Mouse (Mus musculus): ENCODE data around the gene Polr2e. TPM values are rescaled to one million over a fixed set of nuclear protein-coding genes. Genes with fewer than 3 reads are reported as not detected.

Polr2e gene
- total RNA-seq, 2 experiments from 2014 or later: 42.0 to 50.9 TPM

DNA sequence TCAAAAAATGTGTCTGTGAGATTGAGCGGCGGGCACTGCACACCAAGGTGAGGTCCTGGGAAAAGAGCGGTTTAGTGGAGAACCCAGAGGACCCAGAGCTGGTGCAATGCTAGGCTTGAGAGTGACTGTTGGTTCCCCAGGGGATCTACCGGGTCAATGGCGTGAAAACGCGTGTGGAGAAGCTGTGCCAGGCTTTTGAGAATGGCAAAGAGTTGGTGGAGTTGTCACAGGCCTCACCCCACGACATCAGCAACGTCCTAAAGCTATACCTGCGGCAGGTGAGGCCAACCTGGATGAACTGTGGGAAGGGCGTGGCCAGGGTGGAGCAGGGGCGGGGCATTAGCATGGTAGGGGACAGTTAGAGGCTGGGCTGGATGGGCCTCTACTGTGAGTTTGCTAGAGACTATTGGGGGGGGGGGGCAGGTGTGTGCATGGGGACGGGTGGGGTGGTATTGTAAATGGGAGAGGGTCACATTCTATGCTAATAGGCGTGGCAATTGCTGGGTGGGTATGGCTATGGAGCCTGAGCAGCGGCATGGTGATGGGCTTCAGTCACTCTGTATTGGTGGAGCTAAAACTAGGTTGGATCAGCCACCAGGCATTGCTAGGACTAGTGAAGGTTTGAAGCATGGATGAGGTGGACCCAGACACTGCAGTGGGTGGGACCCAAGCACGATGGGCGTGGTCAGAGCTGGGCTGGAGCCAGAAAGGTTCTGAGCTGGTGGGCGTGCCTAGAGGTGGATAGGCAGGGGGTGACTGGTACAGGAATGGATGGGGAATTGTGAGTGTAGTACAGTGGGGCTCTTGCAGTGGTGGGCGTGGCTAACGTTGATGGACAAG is 11.7 kb downstream of the Polr2e start:
- intact Hi-C loops (cut with DNase I): no loop called here
- no peak overlapping the region for H3K4me3 ChIP-seq
- TF ChIP-seq CTCF (IDR thresholded peaks at IDR 0.05): no peak
- no peak overlapping the region for H3K27ac ChIP-seq
- DNase-seq: no peak

DNA sequence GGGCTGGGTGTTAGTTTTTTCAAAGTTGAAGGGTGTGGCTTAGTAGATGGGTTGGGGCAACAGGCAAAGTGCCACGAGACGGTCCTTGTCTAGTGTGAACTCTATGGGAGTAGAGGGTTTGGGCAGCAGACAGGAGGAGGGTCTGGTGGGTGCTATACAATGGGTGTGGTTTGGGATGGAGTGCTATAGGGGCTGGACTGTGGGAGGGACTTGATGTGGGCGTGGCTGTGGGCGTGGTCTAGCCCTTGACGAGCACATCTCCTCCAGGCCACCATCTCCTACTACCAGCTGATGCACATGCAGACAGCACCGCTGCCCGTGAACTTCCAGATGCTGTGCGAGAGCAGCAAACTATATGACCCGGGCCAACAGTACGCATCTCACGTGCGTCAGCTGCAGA is 13.7 kb downstream of the Polr2e start:
- Histone ChIP-seq H3K27ac (no peak overlapping the region), H3K4me3 (no peak overlapping the region)
- no peak for TF ChIP-seq CTCF (IDR thresholded peaks at IDR 0.05)
- no peak for DNase-seq
- intact Hi-C loops (cut with DNase I): no loop called here

DNA sequence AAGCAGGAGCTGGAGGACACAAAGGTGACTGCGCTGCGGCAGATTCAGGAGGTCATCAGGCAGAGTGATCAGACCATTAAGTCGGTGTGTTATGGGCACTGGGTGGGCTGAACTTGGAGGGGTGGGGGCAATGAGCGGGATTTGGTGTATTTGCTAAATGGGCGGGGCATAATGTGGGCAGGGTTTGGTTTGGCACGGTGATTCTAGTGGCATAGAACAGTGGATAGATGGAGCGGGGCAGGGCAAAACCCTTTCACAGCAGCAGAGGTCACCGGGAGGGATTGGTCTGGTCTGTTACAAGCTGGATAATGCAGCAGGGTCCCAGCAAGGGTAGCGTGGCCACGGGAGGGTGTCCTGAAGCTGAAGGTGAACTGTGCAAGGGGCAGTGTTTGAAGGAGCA is 14.1 kb downstream of the Polr2e start:
- Histone ChIP-seq H3K27ac (no peak overlapping the region), H3K4me3 (no peak overlapping the region)
- intact Hi-C loops (cut with DNase I): no loop called here
- DNase-seq: no peak
- TF ChIP-seq CTCF (IDR thresholded peaks at IDR 0.05): no peak

DNA sequence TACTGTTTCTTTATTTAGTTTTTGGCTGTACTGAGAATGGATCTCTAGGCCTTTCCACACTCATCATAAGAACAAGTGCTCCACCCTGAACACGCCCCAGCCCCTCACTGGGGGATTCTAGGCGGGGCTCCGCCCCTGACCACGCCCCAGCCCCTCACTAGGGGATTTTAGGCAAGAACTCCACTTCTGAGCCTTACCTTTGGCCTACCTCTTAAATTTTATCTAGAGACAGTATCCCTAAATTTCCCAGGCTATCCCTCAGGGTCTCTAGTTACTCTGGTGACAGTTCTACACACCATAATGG is 14.6 kb downstream of the Polr2e start:
- Histone ChIP-seq H3K27ac (peak overlapping the region; percentile 51; the same call in 1 of the 2 replicates), H3K4me3 (no peak overlapping the region)
- no peak for DNase-seq
- intact Hi-C loops (cut with DNase I): no loop called here
- TF ChIP-seq CTCF (IDR thresholded peaks at IDR 0.05): no peak

DNA sequence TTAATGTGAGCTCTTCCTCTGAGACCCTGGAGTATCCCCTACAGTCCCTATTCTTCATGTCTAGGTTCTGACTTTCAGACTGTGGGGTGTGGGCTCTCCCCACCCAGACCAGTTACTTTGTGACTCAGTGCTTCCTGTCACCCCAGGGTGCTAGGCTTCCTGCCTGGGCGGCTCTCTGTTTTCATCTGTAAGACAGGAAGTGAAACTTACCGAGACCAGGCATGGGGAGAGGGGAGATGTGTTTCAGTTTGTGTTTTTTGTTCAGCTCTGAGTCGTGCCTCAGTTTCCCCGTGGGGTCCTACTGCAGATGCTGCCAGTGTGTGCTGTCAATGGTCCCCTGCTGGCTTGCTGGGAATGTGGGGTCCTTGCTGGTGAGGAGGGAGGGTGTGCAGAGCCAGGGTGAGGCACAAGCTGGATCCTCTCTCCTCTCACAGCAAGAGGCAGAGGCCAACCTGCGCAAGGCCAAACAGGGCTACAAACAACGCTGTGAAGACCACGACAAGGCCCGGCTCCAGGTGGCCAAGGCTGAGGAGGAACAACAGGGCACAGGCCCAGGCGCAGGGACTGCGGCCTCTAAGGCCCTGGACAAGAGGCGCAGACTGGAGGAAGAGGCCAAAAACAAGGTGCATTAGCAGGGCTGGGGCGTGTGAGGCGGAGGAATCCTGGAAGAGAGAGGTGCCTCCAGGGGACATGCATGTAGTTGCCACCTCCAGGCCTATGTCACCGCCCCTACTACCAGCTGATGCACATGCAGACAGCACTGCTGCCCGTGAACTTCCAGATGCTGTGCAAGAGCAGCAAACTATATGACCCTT is 15.2 kb downstream of the Polr2e start:
- Histone ChIP-seq H3K27ac (peak overlapping the region; percentile 51), H3K4me3 (no peak overlapping the region)
- intact Hi-C loops (cut with DNase I): no loop called here
- no peak for DNase-seq
- no peak for TF ChIP-seq CTCF (IDR thresholded peaks at IDR 0.05)

DNA sequence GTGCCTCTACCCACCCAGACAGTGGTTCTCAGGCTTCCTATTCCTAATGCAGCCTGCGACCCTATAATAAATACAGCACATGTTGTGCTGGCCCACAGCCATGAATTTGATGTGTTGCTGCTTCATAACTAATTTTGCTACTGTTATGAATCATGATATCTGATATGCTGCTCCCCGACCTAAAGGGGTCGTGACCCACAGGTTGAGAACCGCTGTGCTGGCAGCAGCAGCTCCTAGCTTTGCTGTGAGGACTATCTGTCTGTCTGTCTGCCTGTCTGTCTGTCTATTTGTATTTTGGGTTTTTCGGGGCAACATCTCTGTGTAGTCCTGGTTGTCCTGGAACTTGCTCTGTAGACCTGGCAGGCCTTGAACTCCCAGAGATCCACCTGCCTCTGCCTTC is 15.8 kb downstream of the Polr2e start:
- H3K4me3 ChIP-seq: no peak overlapping the region
- peak overlapping the region; percentile 51 for H3K27ac ChIP-seq
- TF ChIP-seq CTCF (IDR thresholded peaks at IDR 0.05): no peak
- no peak for DNase-seq
- intact Hi-C loops (cut with DNase I): no loop called here

DNA sequence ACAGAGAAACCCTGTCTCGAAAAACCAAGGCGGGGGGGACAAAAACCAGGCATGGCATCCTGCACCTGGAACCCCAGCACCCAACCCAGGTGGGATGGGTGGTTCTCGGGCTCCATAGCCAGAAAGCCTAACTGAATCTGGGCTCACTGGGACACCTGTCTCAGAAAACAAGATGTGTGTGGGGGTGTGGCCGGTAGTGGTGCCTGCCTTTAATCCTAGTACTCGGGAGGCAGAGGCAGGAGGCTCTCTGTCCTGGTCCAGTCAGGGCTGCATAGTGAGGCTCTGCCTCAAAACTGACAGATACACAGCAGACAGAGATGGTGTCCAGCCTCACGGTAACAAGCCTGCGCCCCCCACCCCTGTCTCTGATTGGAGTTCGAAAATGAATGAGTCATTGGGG is 16.8 kb downstream of the Polr2e start:
- no peak for DNase-seq
- TF ChIP-seq CTCF (IDR thresholded peaks at IDR 0.05): no peak
- intact Hi-C loops (cut with DNase I): no loop called here
- Histone ChIP-seq H3K4me3 (no peak overlapping the region), H3K27ac (no peak overlapping the region)

DNA sequence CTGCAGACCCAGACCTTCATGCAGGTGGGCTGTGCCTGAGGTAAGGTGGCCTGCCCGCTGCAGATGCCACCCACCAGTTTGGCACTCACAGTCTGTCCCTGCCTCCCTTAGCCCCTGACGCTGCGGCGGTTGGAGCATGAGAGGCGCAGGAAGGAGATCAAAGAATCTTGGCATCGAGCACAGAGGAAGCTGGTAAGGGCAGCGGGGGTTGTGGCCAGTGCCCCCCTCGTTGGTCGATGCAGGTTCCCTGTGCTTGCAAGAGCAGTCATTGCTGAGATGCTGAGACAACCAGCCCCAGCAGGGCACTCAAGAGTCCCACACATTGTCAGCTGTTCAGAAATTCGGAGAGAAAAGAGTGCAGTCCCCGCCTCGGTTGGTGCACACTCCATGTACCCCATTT is 17.4 kb downstream of the Polr2e start:
- no peak overlapping the region for H3K4me3 ChIP-seq
- TF ChIP-seq CTCF (IDR thresholded peaks at IDR 0.05): no peak
- intact Hi-C loops (cut with DNase I): no loop called here
- no peak overlapping the region for H3K27ac ChIP-seq
- DNase-seq: no peak

DNA sequence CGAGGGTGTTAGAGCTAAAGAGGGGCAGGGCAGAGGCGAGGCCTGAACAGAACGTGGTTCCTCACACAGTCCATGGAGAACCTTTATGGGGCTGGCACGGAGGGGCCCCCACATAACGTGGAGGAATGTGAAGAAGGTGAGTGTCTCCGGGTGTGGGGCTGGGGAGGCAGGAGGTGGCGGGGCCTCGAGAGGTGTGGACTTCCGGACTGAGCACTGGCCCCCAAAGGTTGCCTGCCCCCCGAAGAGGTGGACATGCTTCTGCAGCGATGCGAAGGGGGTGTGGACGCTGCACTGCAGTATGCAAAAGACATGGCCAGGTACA is 18.3 kb downstream of the Polr2e start:
- H3K27ac ChIP-seq: no peak overlapping the region
- H3K4me3 ChIP-seq: no peak overlapping the region
- intact Hi-C loops (cut with DNase I): no loop called here
- no peak for TF ChIP-seq CTCF (IDR thresholded peaks at IDR 0.05)
- DNase-seq: no peak

DNA sequence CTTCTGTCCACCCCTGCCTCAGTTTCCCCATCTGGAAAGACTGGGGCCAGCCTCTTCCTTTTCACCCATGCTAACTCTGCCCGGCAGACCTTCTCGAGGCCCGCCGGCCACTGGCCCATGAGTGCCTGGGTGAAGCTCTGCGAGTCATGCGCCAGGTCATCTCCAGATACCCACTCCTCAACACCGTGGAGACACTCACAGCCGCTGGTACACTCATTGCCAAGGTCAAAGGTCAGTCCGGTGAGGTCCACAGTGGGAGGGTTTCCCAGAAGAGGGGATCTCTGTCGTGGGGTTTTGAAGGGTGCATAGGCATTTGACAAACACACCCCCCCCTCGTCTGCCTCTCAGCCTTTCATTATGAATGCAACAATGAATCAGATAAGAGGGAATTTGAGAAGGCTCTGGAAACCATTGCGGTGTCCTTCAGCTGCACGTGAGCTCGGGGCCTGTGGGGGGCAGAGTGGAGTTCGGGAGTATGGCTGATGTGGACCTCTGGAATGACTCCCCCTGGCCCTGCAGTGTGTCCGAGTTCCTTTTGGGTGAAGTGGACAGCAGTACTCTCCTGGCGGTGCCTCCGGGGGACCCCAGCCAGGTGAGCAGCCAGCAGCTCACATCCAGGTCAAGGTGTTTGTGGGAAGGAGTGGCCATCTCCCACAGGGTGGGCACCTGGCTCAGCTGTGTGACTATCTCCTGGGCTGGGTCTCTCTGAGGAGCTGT is 18.8 kb downstream of the Polr2e start:
- H3K4me3 ChIP-seq: no peak overlapping the region
- intact Hi-C loops (cut with DNase I): no loop called here
- H3K27ac ChIP-seq: no peak overlapping the region
- DNase-seq: no peak
- no peak for TF ChIP-seq CTCF (IDR thresholded peaks at IDR 0.05)

DNA sequence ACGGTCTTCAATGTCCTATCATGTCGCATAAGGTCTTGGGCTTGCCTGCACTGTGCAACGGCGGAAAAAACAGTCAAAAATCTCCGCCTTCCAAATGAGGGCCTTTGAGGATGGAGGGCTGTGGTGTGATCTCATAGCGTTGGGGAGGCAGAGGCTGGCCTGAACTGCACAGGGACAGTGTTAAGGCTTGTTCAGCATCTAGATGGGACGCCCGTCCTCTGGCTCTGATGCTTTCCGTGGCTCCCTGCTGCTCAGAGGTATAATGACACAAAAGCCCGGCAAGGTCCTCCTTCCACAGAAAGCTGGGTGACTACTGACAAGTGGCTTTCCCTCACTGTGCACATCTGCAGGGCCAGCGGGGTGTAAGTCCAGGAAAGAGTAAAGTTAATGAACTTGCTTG is 19.4 kb downstream of the Polr2e start:
- intact Hi-C loops (cut with DNase I): no loop called here
- Histone ChIP-seq H3K4me3 (peak overlapping the region; percentile 50), H3K27ac (peak overlapping the region; percentile 69)

DNA sequence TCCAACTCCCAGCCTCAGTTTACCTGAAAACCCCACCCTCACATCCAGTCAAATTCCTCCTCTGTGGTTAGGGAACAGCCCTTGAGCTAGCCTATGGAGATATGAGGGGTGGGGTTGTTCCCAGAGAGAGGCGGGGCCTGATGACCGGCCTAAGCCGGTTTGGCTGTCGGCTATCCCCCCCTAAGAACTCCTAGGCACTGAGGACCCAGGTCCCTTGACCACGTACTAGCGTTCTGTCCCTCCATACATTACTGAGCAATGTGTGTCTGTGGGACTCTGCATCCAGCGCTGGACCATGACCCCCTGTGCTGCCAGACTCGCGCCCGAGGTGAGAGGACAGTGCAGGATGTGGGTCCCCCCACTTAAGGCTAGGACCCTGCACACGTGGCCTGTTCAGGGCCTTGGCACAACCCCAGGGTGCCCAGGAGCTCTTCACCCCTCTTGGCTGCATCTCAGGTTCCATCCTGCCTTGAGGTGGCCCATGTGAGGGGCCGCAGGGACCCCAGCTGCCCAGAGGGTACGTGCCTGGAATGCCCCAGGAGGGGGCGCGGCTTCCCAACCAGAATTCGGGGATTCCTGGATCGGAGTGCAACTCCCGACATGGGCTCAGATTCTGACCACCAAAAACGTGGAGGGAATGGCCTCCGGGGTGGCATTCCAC is 20.0 kb downstream of the Polr2e start:
- Histone ChIP-seq H3K27ac (peak overlapping the region; percentile 69), H3K4me3 (peak overlapping the region; percentile 50)

More for the DNA sequence above, 19.4 kb downstream of the Polr2e start:
- no peak for TF ChIP-seq CTCF (IDR thresholded peaks at IDR 0.05)
- DNase-seq: no peak

More for the DNA sequence above, 20.0 kb downstream of the Polr2e start:
- DNase-seq: no peak
- TF ChIP-seq CTCF (IDR thresholded peaks at IDR 0.05): peak; percentile 6; the same call in 1 of the 2 replicates
- intact Hi-C loops (cut with DNase I): no loop called here

All from gastrocnemius, adult 2 months (tissue).